Mouse (Mus musculus): ENCODE results near the gene Gm10715. TPM values are rescaled to one million over a fixed set of nuclear protein-coding genes. Genes with fewer than 3 reads are reported as not detected.
"Not testable (repeated sequence)": the region's sequence is repeated elsewhere in the genome, so short reads cannot be mapped to it uniquely, and the experiment has no call there.

Gene Gm10715
- total RNA-seq, 4 experiments from 2014 or later: not detected

GRCm38 (mm10) chr9:3024912-3025467, 11.7 kb upstream of the Gm10715 start, which contains the start of gene Gm10717:
Gene Gm10717 (plus strand): TSS chr9:3025417.
- not testable (repeated sequence) for DNase-seq

GRCm38 (mm10) chr9:3025653-3026052, 11.0 kb upstream of the Gm10715 start:
- peak; percentile 35 for DNase-seq

GRCm38 (mm10) chr9:3026136-3026535, 10.5 kb upstream of the Gm10715 start:
- DNase-seq: not testable (repeated sequence)

- DNase-seq: not testable (repeated sequence)
Measured at GRCm38 (mm10) chr9:3026741-3027140, 9.9 kb upstream of the Gm10715 start.

GRCm38 (mm10) chr9:3027200-3027599, 9.5 kb upstream of the Gm10715 start:
- DNase-seq: not testable (repeated sequence)

- DNase-seq: peak; percentile 5
Measured at GRCm38 (mm10) chr9:3029276-3030000, 7.2 kb upstream of the Gm10715 start.

- not testable (repeated sequence) for DNase-seq
Measured at GRCm38 (mm10) chr9:3030677-3031318, 5.9 kb upstream of the Gm10715 start.

GRCm38 (mm10) chr9:3034299-3034698, 2.4 kb upstream of the Gm10715 start, which contains the start of gene Gm17535:
Gene Gm17535 (plus strand): TSS chr9:3034599.
- DNase-seq: not testable (repeated sequence)

GRCm38 (mm10) chr9:3038161-3038560, 1.5 kb downstream of the Gm10715 start:
- not testable (repeated sequence) for DNase-seq

Small RNAs within 50 kb of the gene (microRNA-seq; reads per million reads assigned to microRNA genes)
- 0 reads per million in 2 experiments for gene Mir101c

Other genes with a start within 250 kb of the Gm10715 start
- not detected for gene Gm10722, start 36.0 kb upstream of the Gm10715 start, total RNA-seq (2022)
- under 1 TPM in 1 of 4 experiments, not detected in 3; 0.59 TPM for gene Gm11168, start 33.5 kb upstream of the Gm10715 start, total RNA-seq (2022)
- gene Gm10721, start 23.7 kb upstream of the Gm10715 start, total RNA-seq (2022): 1 to 10 TPM in 1 of 4 experiments, not detected in 3; 1.3 TPM
- not detected for gene Gm10720, start 21.2 kb upstream of the Gm10715 start, total RNA-seq (2022)
- gene Gm10719, start 19.5 kb upstream of the Gm10715 start, total RNA-seq (2022): under 1 TPM; 0.59 to 0.92 (median 0.78) TPM
- gene Gm10718, start 13.3 kb upstream of the Gm10715 start, total RNA-seq (2022): 1 to 10 TPM in 2 of 4 experiments, not detected in 2; 1.1 to 1.5 TPM
- gene Gm10717, start 11.5 kb upstream of the Gm10715 start, total RNA-seq (2022): under 1 TPM in 2 of 4 experiments, not detected in 2; 0.52 to 0.62 TPM
- gene Gm17535, start 2.3 kb upstream of the Gm10715 start, total RNA-seq (2022): not detected

Data from adrenal gland, adult 8-10 months (tissue).